Mouse (Mus musculus) midbrain, embryonic 16.5 days (tissue): Measurements from ENCODE around the gene Rplp0. TPM values are rescaled to one million over a fixed set of nuclear protein-coding genes. Genes with fewer than 3 reads are reported as not detected.

Experiments used
- microRNA-seq: library from miRNA; unstranded; fragments of <30 nt; microRNA quantifications from one replicate; pipeline ENCODE4, GENCODE M21; 2017
- polyA plus RNA-seq: library from polyadenylated mRNA; unstranded; fragments of >200 nt; fragmentation: Nextera tagmentation; extraction: Ambion mirVana; gene quantifications from 2 replicates; pipeline ENCODE4 v1.2.1, GENCODE M21; 2015

Gene Rplp0
- polyA plus RNA-seq, 1 experiment from 2014 or later = 826 TPM

Small RNA genes within 50 kb of the gene (microRNA-seq; reads per million reads assigned to microRNA genes)
- gene Mir7029 = 0.52 reads per million

Other genes with a start within 250 kb of the Rplp0 start
- 118 and 132 TPM in 2 replicates for gene Srsf9, start 232.3 kb upstream of the Rplp0 start, polyA plus RNA-seq
- 37.8 and 43.5 TPM in 2 replicates for gene Gatc, start 218.3 kb upstream of the Rplp0 start, polyA plus RNA-seq
- gene Triap1, start 218.2 kb upstream of the Rplp0 start, polyA plus RNA-seq = 47.9 and 52.6 TPM in 2 replicates
- gene Cox6a1, start 210.5 kb upstream of the Rplp0 start, polyA plus RNA-seq = 1,007 and 1,008 TPM in 2 replicates
- 47.9 and 53.7 TPM in 2 replicates for gene Msi1, start 129.9 kb upstream of the Rplp0 start, polyA plus RNA-seq
- not detected in 2 replicates for gene Pla2g1b, start 93.2 kb upstream of the Rplp0 start, polyA plus RNA-seq
- 32.3 and 32.7 TPM in 2 replicates for gene Sirt4, start 74.7 kb upstream of the Rplp0 start, polyA plus RNA-seq
- 18.3 and 18.5 TPM in 2 replicates for gene Pxn, start 52.8 kb upstream of the Rplp0 start, polyA plus RNA-seq
- gene Gcn1l1, start 5.8 kb downstream of the Rplp0 start, polyA plus RNA-seq = 45.1 and 46.7 TPM in 2 replicates
- gene Rab35, start 72.4 kb downstream of the Rplp0 start, polyA plus RNA-seq = 16.5 and 18.5 TPM in 2 replicates
- gene Bicdl1, start 172.2 kb downstream of the Rplp0 start, polyA plus RNA-seq = 40.2 and 43.4 TPM in 2 replicates